Mouse (Mus musculus) c-Kit-positive CD71-positive TER-119-negative erythroid progenitor cells, embryonic 14.5 days (primary cell): Measurements from ENCODE around the gene Psmc3ip.
"Not testable (repeated sequence)": the region's sequence is repeated elsewhere in the genome, so short reads cannot be mapped to it uniquely, and the experiment has no call there.

Experiments
- DNase-seq: peaks from one replicate; pipeline ENCODE4 v3.0.0-alpha.2; 2013; ENCODE audit warnings: low read depth

Gene Psmc3ip

GRCm38 (mm10) chr11:101095314-101096024, at the start of gene Psmc3ip:
Psmc3ip (minus strand) TSS chr11:101095436.
- DNase-seq: peak; percentile 97

GRCm38 (mm10) chr11:101143338-101144225, 48.3 kb upstream of the Psmc3ip start:
- no peak for DNase-seq

GRCm38 (mm10) chr11:101142215-101142967, 47.2 kb upstream of the Psmc3ip start:
- DNase-seq: no peak

- no peak for DNase-seq
Measured at GRCm38 (mm10) chr11:101141088-101141487, 45.9 kb upstream of the Psmc3ip start.

GRCm38 (mm10) chr11:101140164-101140819, 45.1 kb upstream of the Psmc3ip start:
- no peak for DNase-seq

- DNase-seq: no peak
Measured at GRCm38 (mm10) chr11:101138536-101139181, 43.4 kb upstream of the Psmc3ip start.

GRCm38 (mm10) chr11:101137000-101137399, 41.8 kb upstream of the Psmc3ip start:
- no peak for DNase-seq

GRCm38 (mm10) chr11:101134217-101134865, 39.1 kb upstream of the Psmc3ip start:
- no peak for DNase-seq

GRCm38 (mm10) chr11:101133037-101133436, 37.8 kb upstream of the Psmc3ip start:
- no peak for DNase-seq

- DNase-seq: peak; percentile 40
Measured at GRCm38 (mm10) chr11:101131701-101132100, 36.5 kb upstream of the Psmc3ip start.

- peak; percentile 44 for DNase-seq
Measured at GRCm38 (mm10) chr11:101131187-101131586, 36.0 kb upstream of the Psmc3ip start.

- DNase-seq: no peak
Measured at GRCm38 (mm10) chr11:101130056-101130756, 35.0 kb upstream of the Psmc3ip start.

GRCm38 (mm10) chr11:101128996-101129577, 33.9 kb upstream of the Psmc3ip start:
- DNase-seq: no peak

GRCm38 (mm10) chr11:101127075-101127474, 31.8 kb upstream of the Psmc3ip start:
- no peak for DNase-seq

GRCm38 (mm10) chr11:101125008-101125407, 29.8 kb upstream of the Psmc3ip start:
- DNase-seq: not testable (repeated sequence)

- not testable (repeated sequence) for DNase-seq
Measured at GRCm38 (mm10) chr11:101124494-101124893, 29.3 kb upstream of the Psmc3ip start.

- no peak for DNase-seq
Measured at GRCm38 (mm10) chr11:101120545-101121188, 25.4 kb upstream of the Psmc3ip start.

GRCm38 (mm10) chr11:101119761-101120544, 24.7 kb upstream of the Psmc3ip start, which contains the start of the genes Retreg3 and Tubg1:
Retreg3 (minus strand) TSS chr11:101119893.
Tubg1 (plus strand) TSS chr11:101119938.
- DNase-seq: peak; percentile 98
